Comparison of ENCODE assay signal across 9 mouse cellular contexts in the genomic region with DNA sequence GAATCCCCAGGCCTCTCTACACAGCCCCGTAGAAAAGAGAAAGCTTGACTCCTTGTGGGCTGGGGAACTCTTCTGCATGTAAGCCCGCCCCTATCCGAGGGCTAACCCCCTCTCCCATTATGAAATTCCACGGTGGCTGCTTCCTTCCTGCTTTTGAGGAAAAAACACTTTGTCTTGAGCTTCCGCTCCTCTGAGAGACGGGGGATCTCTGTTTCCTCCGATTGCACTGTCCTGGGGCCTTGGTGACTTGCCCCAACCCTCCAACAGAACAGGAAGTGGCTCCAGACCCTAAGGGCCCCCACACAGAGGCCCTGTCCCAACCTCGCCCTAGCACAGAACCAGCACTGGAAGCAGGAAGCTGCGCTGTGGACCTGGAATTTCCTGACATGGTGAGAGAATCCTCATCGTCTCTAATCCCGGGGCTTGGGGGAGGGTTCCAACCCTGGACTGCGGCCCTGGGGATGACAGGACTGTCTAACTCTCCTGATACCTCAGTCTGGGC. TPM values are rescaled to one million over a fixed set of nuclear protein-coding genes. Genes with fewer than 3 reads are reported as not detected.
A peak's percentile ranks its signal among the peaks of the same experiment; 100 is the strongest.
DNase-seq lines count a peak whose midpoint lies in the region; ATAC-seq and TF ChIP-seq lines count a peak whose summit lies in the region.
"Had no signal": no experiment of that assay in that cellular context is flagged by ENCODE, and none has a peak within 500 bp of the region (broad histone marks: within the 10 kb centered on the region; RNA-seq: fewer than 3 reads in every experiment).

No protein-coding gene starts in this region.

- no peak overlapping the region for H3K4me3 ChIP-seq in hindbrain, embryonic 12.5 days
- no peak overlapping the region for H3K4me3 ChIP-seq in hindbrain, postnatal 0 days (ENCODE audit: low read length)
- no peak overlapping the region for H3K4me3 ChIP-seq in heart, postnatal 0 days (ENCODE audit: low read depth, low read length)
- H3K4me3 ChIP-seq in limb, embryonic 15.5 days, result no peak overlapping the region
- H3K4me3 ChIP-seq in stomach, embryonic 14.5 days (ENCODE audit: low read depth, low read length), result no peak overlapping the region

- H3K4me1 ChIP-seq in hindbrain, embryonic 12.5 days, result peaks cover 26% of the 10 kb centered on the region
- H3K4me1 ChIP-seq in hindbrain, postnatal 0 days (ENCODE audit: insufficient read depth, low read length), result 0 out of 2 replicates have a peak, but pooled peaks cover 4% of the 10 kb centered on the region
- H3K4me1 ChIP-seq in heart, postnatal 0 days (ENCODE audit: control insufficient read depth, insufficient read depth), result peaks cover 9% of the 10 kb centered on the region
- no peaks in the 10 kb centered on the region; the same call in 1 of the 2 replicates for H3K4me1 ChIP-seq in limb, embryonic 15.5 days
- H3K4me1 ChIP-seq in stomach, embryonic 14.5 days (ENCODE audit: control insufficient read depth, insufficient read depth, low read length), result 0 out of 2 replicates have a peak, but pooled peaks cover 3% of the 10 kb centered on the region

- no peak for DNase-seq in hindbrain, postnatal 0 days (ENCODE audit: low spot score)
- DNase-seq in heart, postnatal 0 days (ENCODE audit: low spot score), result peak; percentile 71
- DNase-seq in left cerebral cortex, adult 8-10 months (ENCODE audit: low spot score in 2 of 2), result no peak
- DNase-seq in cerebellum, postnatal 36 days, result no peak
- no peak for DNase-seq in cerebellum, postnatal 10 days

- H3K9ac ChIP-seq in hindbrain, embryonic 12.5 days, result peak overlapping the region; percentile 13; the same call in 1 of the 2 replicates
- H3K9ac ChIP-seq in hindbrain, postnatal 0 days (replicated peaks; ENCODE audit: low read length), result no peak overlapping the region
- H3K9ac ChIP-seq in heart, postnatal 0 days (replicated peaks; ENCODE audit: low read depth, low read length), result no peak overlapping the region
- H3K9ac ChIP-seq in limb, embryonic 15.5 days, result no peak overlapping the region
- H3K9ac ChIP-seq in stomach, embryonic 14.5 days (replicated peaks; ENCODE audit: low read depth, low read length), result no peak overlapping the region

- WGBS in hindbrain, embryonic 12.5 days, result 69% methylated on average over 12 of the region's 12 CpGs
- WGBS in hindbrain, postnatal 0 days, result 74% methylated on average over 12 of the region's 12 CpGs
- 48% methylated on average over 12 of the region's 12 CpGs for WGBS in heart, postnatal 0 days
- WGBS in limb, embryonic 15.5 days, result 66% methylated on average over 12 of the region's 12 CpGs
- 56% methylated on average over 12 of the region's 12 CpGs for whole genome bisulfite sequencing in stomach, embryonic 14.5 days

- TF ChIP-seq CTCF in hindbrain, postnatal 0 days (IDR thresholded peaks at IDR 0.05; ENCODE audit: low read depth), result no peak
- no peak for TF ChIP-seq CTCF in heart, postnatal 0 days (IDR thresholded peaks at IDR 0.05; ENCODE audit: low read depth)

- H3K36me3 ChIP-seq in hindbrain, embryonic 12.5 days, result peaks cover 47% of the 10 kb centered on the region
- H3K36me3 ChIP-seq in hindbrain, postnatal 0 days (ENCODE audit: insufficient read depth, low read length), result peaks cover 18% of the 10 kb centered on the region
- H3K36me3 ChIP-seq in heart, postnatal 0 days (replicated peaks; ENCODE audit: control insufficient read depth, insufficient read depth, low read length), result 0 out of 2 replicates have a peak, but pooled peaks cover 3% of the 10 kb centered on the region
- no peaks in the 10 kb centered on the region for H3K36me3 ChIP-seq in limb, embryonic 15.5 days
- no peaks in the 10 kb centered on the region for H3K36me3 ChIP-seq in stomach, embryonic 14.5 days (ENCODE audit: control insufficient read depth, insufficient read depth, low read length)

- no peaks in the 10 kb centered on the region for H3K9me3 ChIP-seq in hindbrain, embryonic 12.5 days (replicated peaks)
- no peaks in the 10 kb centered on the region for H3K9me3 ChIP-seq in hindbrain, postnatal 0 days (ENCODE audit: low read length)
- H3K9me3 ChIP-seq in heart, postnatal 0 days (replicated peaks; ENCODE audit: control insufficient read depth, low read length), result no peaks in the 10 kb centered on the region
- H3K9me3 ChIP-seq in limb, embryonic 15.5 days, result no peaks in the 10 kb centered on the region
- H3K9me3 ChIP-seq in stomach, embryonic 14.5 days (ENCODE audit: control insufficient read depth, low read depth, low read length), result no peaks in the 10 kb centered on the region

- H3K27me3 ChIP-seq in hindbrain, embryonic 12.5 days, result no peaks in the 10 kb centered on the region
- H3K27me3 ChIP-seq in hindbrain, postnatal 0 days (ENCODE audit: insufficient read depth, low read length), result no peaks in the 10 kb centered on the region
- no peaks in the 10 kb centered on the region for H3K27me3 ChIP-seq in heart, postnatal 0 days (ENCODE audit: control insufficient read depth, insufficient read depth, low read length)
- no peaks in the 10 kb centered on the region for H3K27me3 ChIP-seq in limb, embryonic 15.5 days
- no peaks in the 10 kb centered on the region for H3K27me3 ChIP-seq in stomach, embryonic 14.5 days (ENCODE audit: control insufficient read depth, insufficient read depth, low read length)

- no peak overlapping the region for H3K4me2 ChIP-seq in hindbrain, embryonic 12.5 days (replicated peaks)
- no peak overlapping the region for H3K4me2 ChIP-seq in hindbrain, postnatal 0 days (ENCODE audit: low read depth, low read length)
- H3K4me2 ChIP-seq in heart, postnatal 0 days (ENCODE audit: low read depth, low read length), result 0 out of 2 replicates have a peak overlapping the region, but pooled peaks have one; percentile 0
- no peak overlapping the region for H3K4me2 ChIP-seq in limb, embryonic 15.5 days
- no peak overlapping the region for H3K4me2 ChIP-seq in stomach, embryonic 14.5 days (replicated peaks; ENCODE audit: low read depth, low read length)

- no peak for ATAC-seq in hindbrain, embryonic 12.5 days (ENCODE audit: low FRiP score)
- no peak for ATAC-seq in hindbrain, postnatal 0 days
- ATAC-seq in heart, postnatal 0 days (ENCODE audit: insufficient read depth, low read depth), result peak; percentile 87
- peak; percentile 45; the same call in 1 of the 2 replicates for ATAC-seq in limb, embryonic 15.5 days (ENCODE audit: insufficient number of reproducible peaks, low FRiP score, low TSS enrichment, low read depth)
- ATAC-seq in stomach, embryonic 14.5 days (ENCODE audit: insufficient number of reproducible peaks, insufficient read depth, low FRiP score, low read depth), result peak; percentile 42; the same call in 1 of the 2 replicates

- TF ChIP-seq EP300 in heart, postnatal 0 days (IDR thresholded peaks at IDR 0.05; ENCODE audit: low read depth), result peak; percentile 96

- no peak overlapping the region for H3K27ac ChIP-seq in hindbrain, embryonic 12.5 days
- H3K27ac ChIP-seq in hindbrain, postnatal 0 days, result no peak overlapping the region
- H3K27ac ChIP-seq in heart, postnatal 0 days (ENCODE audit: low read depth), result peak overlapping the region; percentile 74
- H3K27ac ChIP-seq in limb, embryonic 15.5 days, result 0 out of 2 replicates have a peak overlapping the region, but pooled peaks have one; percentile 13
- H3K27ac ChIP-seq in stomach, embryonic 14.5 days (ENCODE audit: low read length), result no peak overlapping the region

RNA-seq across cellular contexts. Expression of a gene that starts 16.9 kb away (rescaled TPM):
- polyA plus RNA-seq in hindbrain, embryonic 12.5 days (2016; fragmentation: Nextera tagmentation; extraction: Ambion mirVana), result 112 and 123 TPM in 2 replicates
- 28.0 and 36.1 TPM in 2 replicates for total RNA-seq in hindbrain, postnatal 0 days (2014; rRNA removed)
- polyA plus RNA-seq in hindbrain, postnatal 0 days (2015; fragmentation: Nextera tagmentation; extraction: Ambion mirVana), result 61.5 and 68.7 TPM in 2 replicates
- 20.5 and 20.9 TPM in 2 replicates for total RNA-seq in heart, postnatal 0 days (2014; rRNA removed; ENCODE audit: low replicate concordance)
- 41.3 and 42.1 TPM in 2 replicates for polyA plus RNA-seq in heart, postnatal 0 days (2015; fragmentation: Nextera tagmentation; extraction: Ambion mirVana)
- 127 and 128 TPM in 2 replicates for polyA plus RNA-seq in limb, embryonic 15.5 days (2015; fragmentation: Nextera tagmentation; extraction: Ambion mirVana)
- polyA plus RNA-seq in stomach, embryonic 14.5 days (2014; fragmentation: Nextera tagmentation; extraction: Ambion mirVana), result 121 and 126 TPM in 2 replicates
- total RNA-seq in left cerebral cortex, adult 8-10 months (2022), result 10 to 100 TPM; 48.1 to 54.6 (median 51.3) TPM

RNA-seq across cellular contexts. Expression of a gene that starts 22.7 kb away (rescaled TPM):
- 0.32 TPM in 1 of 2 replicates, not detected in the other for polyA plus RNA-seq in hindbrain, embryonic 12.5 days (2016; fragmentation: Nextera tagmentation; extraction: Ambion mirVana)
- not detected in 2 replicates for total RNA-seq in hindbrain, postnatal 0 days (2014; rRNA removed)
- not detected in 2 replicates for polyA plus RNA-seq in hindbrain, postnatal 0 days (2015; fragmentation: Nextera tagmentation; extraction: Ambion mirVana)
- 5.3 TPM in 1 of 2 replicates, not detected in the other for total RNA-seq in heart, postnatal 0 days (2014; rRNA removed; ENCODE audit: low replicate concordance)
- 0.05 TPM in 1 of 2 replicates, not detected in the other for polyA plus RNA-seq in heart, postnatal 0 days (2015; fragmentation: Nextera tagmentation; extraction: Ambion mirVana)
- polyA plus RNA-seq in limb, embryonic 15.5 days (2015; fragmentation: Nextera tagmentation; extraction: Ambion mirVana), result 10.4 and 11.5 TPM in 2 replicates
- polyA plus RNA-seq in stomach, embryonic 14.5 days (2014; fragmentation: Nextera tagmentation; extraction: Ambion mirVana), result 0.51 and 1.7 TPM in 2 replicates
- total RNA-seq in left cerebral cortex, adult 8-10 months (2022), result under 1 TPM in 1 of 4 experiments, not detected in 3; 0.23 TPM
- polyA plus RNA-seq: embryonic facial prominence, embryonic 11.5 days had no signal

RNA-seq across cellular contexts. Expression of a gene that starts 31.7 kb away (rescaled TPM):
- polyA plus RNA-seq in hindbrain, embryonic 12.5 days (2016; fragmentation: Nextera tagmentation; extraction: Ambion mirVana), result 8.8 and 9.3 TPM in 2 replicates
- 58.5 and 66.0 TPM in 2 replicates for total RNA-seq in hindbrain, postnatal 0 days (2014; rRNA removed)
- polyA plus RNA-seq in hindbrain, postnatal 0 days (2015; fragmentation: Nextera tagmentation; extraction: Ambion mirVana), result 7.0 and 7.2 TPM in 2 replicates
- 31.8 and 44.2 TPM in 2 replicates for total RNA-seq in heart, postnatal 0 days (2014; rRNA removed; ENCODE audit: low replicate concordance)
- polyA plus RNA-seq in heart, postnatal 0 days (2015; fragmentation: Nextera tagmentation; extraction: Ambion mirVana), result 2.4 and 2.9 TPM in 2 replicates
- polyA plus RNA-seq in limb, embryonic 15.5 days (2015; fragmentation: Nextera tagmentation; extraction: Ambion mirVana), result 10.6 TPM in 2 replicates
- 2.3 and 3.0 TPM in 2 replicates for polyA plus RNA-seq in stomach, embryonic 14.5 days (2014; fragmentation: Nextera tagmentation; extraction: Ambion mirVana)
- total RNA-seq in left cerebral cortex, adult 8-10 months (2022), result 10 to 100 TPM; 47.3 to 55.4 (median 51.1) TPM

RNA-seq across cellular contexts. Expression of a gene that starts 46.5 kb away (rescaled TPM):
- polyA plus RNA-seq in hindbrain, embryonic 12.5 days (2016; fragmentation: Nextera tagmentation; extraction: Ambion mirVana), result 14.5 and 15.3 TPM in 2 replicates
- 13.0 and 19.1 TPM in 2 replicates for total RNA-seq in hindbrain, postnatal 0 days (2014; rRNA removed)
- polyA plus RNA-seq in hindbrain, postnatal 0 days (2015; fragmentation: Nextera tagmentation; extraction: Ambion mirVana), result 8.7 and 9.7 TPM in 2 replicates
- total RNA-seq in heart, postnatal 0 days (2014; rRNA removed; ENCODE audit: low replicate concordance), result 88.5 and 93.0 TPM in 2 replicates
- polyA plus RNA-seq in heart, postnatal 0 days (2015; fragmentation: Nextera tagmentation; extraction: Ambion mirVana), result 72.9 and 79.2 TPM in 2 replicates
- 85.0 and 97.2 TPM in 2 replicates for polyA plus RNA-seq in limb, embryonic 15.5 days (2015; fragmentation: Nextera tagmentation; extraction: Ambion mirVana)
- 28.8 and 31.6 TPM in 2 replicates for polyA plus RNA-seq in stomach, embryonic 14.5 days (2014; fragmentation: Nextera tagmentation; extraction: Ambion mirVana)
- total RNA-seq in left cerebral cortex, adult 8-10 months (2022), result 1 to 10 TPM in 2 of 4 experiments, under 1 TPM in 2; 0.89 to 2.9 (median 1.1) TPM

Comparison
In these comparisons a context has a peak if more than half of its experiments do, and no peak if none do; other contexts are left out.
1. ATAC-seq: peak in heart, postnatal 0 days (single experiment), limb, embryonic 15.5 days (single experiment) and stomach, embryonic 14.5 days (single experiment); none in hindbrain, embryonic 12.5 days (single experiment) and hindbrain, postnatal 0 days (single experiment).
2. H3K27ac ChIP-seq: peak in heart, postnatal 0 days (single experiment) and limb, embryonic 15.5 days (single experiment); none in hindbrain, embryonic 12.5 days (single experiment), hindbrain, postnatal 0 days (single experiment) and stomach, embryonic 14.5 days (single experiment).